Mouse (Mus musculus) hindbrain, embryonic 10.5 days (tissue): ENCODE measurements at regions not wholly inside any gene's neighbourhood (a gene's known extent, or its start where the extent isn't known, plus 50 kb on each side); places are given as distances from the start of the nearest gene placed in this dataset.

Source experiments
- DNase-seq: peaks from one replicate; pipeline ENCODE4 v3.0.0-alpha.2; 2017; ENCODE audit warnings: low spot score
- H3K27ac ChIP-seq: fragments of 300-500 bp; sonication (generic); 2 replicates; pipeline ENCODE4 v1.5.1; 2016; ENCODE audit warnings: mild to moderate bottlenecking, moderate library complexity
- H3K27me3 ChIP-seq: fragments of 300-500 bp; sonication (generic); 2 replicates; pipeline ENCODE4 v1.6.1; 2016; ENCODE audit warnings: mild to moderate bottlenecking; ENCODE audit not compliant: poor library complexity, insufficient read depth, severe bottlenecking
- H3K36me3 ChIP-seq: fragments of 300-500 bp; sonication (generic); 2 replicates; pipeline ENCODE4 v1.6.1; 2016; ENCODE audit warnings: mild to moderate bottlenecking, moderate library complexity
- H3K4me1 ChIP-seq: fragments of 300-500 bp; sonication (generic); replicated peaks from 2 replicates; pipeline ENCODE4 v1.6.1; 2016; ENCODE audit warnings: mild to moderate bottlenecking
- H3K4me3 ChIP-seq: fragments of 300-500 bp; sonication (generic); 2 replicates; pipeline ENCODE4 v1.5.1; 2016; ENCODE audit warnings: mild to moderate bottlenecking, moderate library complexity
- H3K9me3 ChIP-seq: fragments of 300-500 bp; sonication (generic); 2 replicates; pipeline ENCODE4 v1.6.1; 2016; ENCODE audit warnings: mild to moderate bottlenecking, moderate library complexity
- WGBS: fragments of 180-500 bp; shearing (Covaris S2); methylation state at CpG from one replicate; pipeline ENCODE4 v1.1.7; 2016; 5-methylcytosine and 5-hydroxymethylcytosine counted together

DNA sequence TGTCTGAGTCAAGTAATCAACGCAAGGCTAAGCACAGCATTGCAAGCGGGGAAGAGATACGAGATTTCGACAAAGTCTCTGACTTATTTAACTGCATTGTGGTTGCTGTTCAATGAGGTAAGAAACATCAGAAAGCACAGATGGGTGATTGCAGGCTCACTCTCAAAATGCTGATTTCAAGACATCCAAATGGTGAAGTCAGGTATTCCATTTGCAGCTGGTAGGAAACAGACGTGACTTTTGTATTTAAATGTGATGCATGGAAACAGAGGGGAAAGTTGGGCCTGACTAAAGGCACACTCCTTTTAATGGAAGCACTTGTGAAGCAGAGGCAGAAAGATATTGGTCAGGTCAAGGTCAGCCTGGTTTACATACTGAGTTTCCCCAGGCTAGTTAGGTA, 82.5 kb downstream of the Pttg1 start:
- H3K27ac ChIP-seq: no peak overlapping the region
- no peak overlapping the region for H3K4me3 ChIP-seq
- DNase-seq: no peak
- no peaks in the 10 kb centered on the region for H3K27me3 ChIP-seq
- H3K36me3 ChIP-seq: no peaks in the 10 kb centered on the region
- peaks cover 10% of the 10 kb centered on the region for H3K4me1 ChIP-seq
- H3K9me3 ChIP-seq: no peaks in the 10 kb centered on the region
- WGBS: 85% methylated on average over 5 of the region's 5 CpGs

GRCm38 (mm10) chr11:43338377-43338993, 87.6 kb downstream of the Pttg1 start:
- no peak overlapping the region for H3K27ac ChIP-seq
- H3K9me3 ChIP-seq: no peaks in the 10 kb centered on the region
- 89% methylated on average over 2 of the region's 2 CpGs for WGBS
- no peaks in the 10 kb centered on the region for H3K27me3 ChIP-seq
- H3K4me1 ChIP-seq: no peaks in the 10 kb centered on the region
- no peak for DNase-seq
- H3K4me3 ChIP-seq: no peak overlapping the region
- H3K36me3 ChIP-seq: no peaks in the 10 kb centered on the region

DNA sequence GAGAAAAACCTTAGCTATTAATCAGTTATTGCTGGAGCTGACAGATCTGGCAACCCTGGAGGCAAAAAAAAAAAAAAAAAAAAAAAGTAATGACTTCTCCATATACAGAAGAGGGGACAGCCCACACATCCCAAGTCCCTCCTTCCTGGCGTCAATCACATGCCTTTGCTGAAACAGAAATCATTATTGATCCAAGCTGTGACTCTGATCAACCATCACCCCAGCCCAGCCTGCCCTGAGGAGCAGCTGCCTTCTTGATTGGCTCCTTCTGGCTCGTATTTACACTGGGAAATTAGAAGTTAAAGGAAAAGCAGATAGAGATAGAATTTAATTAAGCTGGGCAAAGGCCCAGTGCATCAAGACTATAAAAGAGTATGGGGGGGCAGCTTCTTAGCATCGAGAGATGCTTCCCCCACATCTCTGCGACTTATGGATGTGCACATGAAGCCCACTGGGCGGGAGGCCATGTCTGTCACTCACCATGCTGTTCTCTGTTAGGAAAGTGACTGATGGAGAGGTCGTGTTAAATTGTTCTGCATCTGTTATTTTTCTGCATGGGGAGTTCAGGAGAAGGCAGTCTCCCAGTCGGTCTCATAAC, 90.3 kb downstream of the Pttg1 start:
- Histone ChIP-seq H3K4me3 (no peak overlapping the region), H3K36me3 (no peaks in the 10 kb centered on the region), H3K27ac (no peak overlapping the region), H3K27me3 (no peaks in the 10 kb centered on the region), H3K9me3 (no peaks in the 10 kb centered on the region), H3K4me1 (no peaks in the 10 kb centered on the region)
- WGBS: 74% methylated on average over 7 of the region's 7 CpGs
- DNase-seq: no peak

- Histone ChIP-seq H3K4me3 (no peak overlapping the region), H3K9me3 (no peaks in the 10 kb centered on the region), H3K27ac (no peak overlapping the region), H3K36me3 (no peaks in the 10 kb centered on the region), H3K27me3 (no peaks in the 10 kb centered on the region), H3K4me1 (no peaks in the 10 kb centered on the region)
- no peak for DNase-seq
- WGBS: 80% methylated on average over 4 of the region's 4 CpGs
Measured at GRCm38 (mm10) chr11:43333547-43333946, 92.5 kb downstream of the Pttg1 start.

DNA sequence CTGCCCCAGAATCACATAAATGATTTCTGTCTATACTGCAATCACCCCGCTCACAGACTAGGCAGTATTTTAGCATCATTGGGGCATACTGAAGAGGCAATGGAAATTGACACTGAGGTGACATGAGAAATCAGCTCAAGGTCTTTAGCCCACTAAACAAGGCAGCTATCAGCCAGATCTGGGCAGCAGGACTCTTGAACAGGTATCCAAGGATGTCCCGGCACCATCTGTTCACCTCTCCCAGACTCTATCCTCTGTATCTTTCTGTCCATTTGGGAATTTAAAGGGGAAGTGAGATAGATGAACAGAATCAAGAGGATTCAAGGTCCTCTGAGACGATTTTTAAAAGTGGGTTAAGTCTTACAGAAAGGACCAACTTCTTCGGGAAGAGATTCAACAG, 112.1 kb downstream of the Pttg1 start:
- Histone ChIP-seq H3K4me3 (no peak overlapping the region), H3K36me3 (no peaks in the 10 kb centered on the region), H3K9me3 (no peaks in the 10 kb centered on the region), H3K27me3 (no peaks in the 10 kb centered on the region), H3K27ac (no peak overlapping the region), H3K4me1 (peaks cover 6% of the 10 kb centered on the region; the same call in 1 of the 2 replicates)
- DNase-seq: no peak
- WGBS: 85% methylated on average over 4 of the region's 4 CpGs
